Mouse (Mus musculus) cerebellum, adult 2 months (tissue): Measurements from ENCODE around the gene Gnb2. TPM values are rescaled to one million over a fixed set of nuclear protein-coding genes. Genes with fewer than 3 reads are reported as not detected.

Experiments
- DNase-seq, 2 experiments: peaks; one replicate each; pipeline ENCODE4 v3.0.0; 2021
- H3K27ac ChIP-seq: fragments of 200-500 bp; 2 replicates; pipeline ENCODE4 v1.5.1; 2012; ENCODE audit warnings: low read length, control low read depth, inconsistent platforms; ENCODE audit not compliant: insufficient read depth
- H3K27me3 ChIP-seq: fragments of 200-500 bp; 2 replicates; pipeline ENCODE4 v1.6.1; 2012; ENCODE audit warnings: inconsistent platforms, mild to moderate bottlenecking, low read length, moderate library complexity; ENCODE audit not compliant: control insufficient read depth, insufficient read depth
- H3K4me1 ChIP-seq: fragments of 200-500 bp; 2 replicates; pipeline ENCODE4 v1.6.1; 2011; ENCODE audit warnings: low read length; ENCODE audit not compliant: control insufficient read depth, insufficient read depth
- H3K4me3 ChIP-seq: fragments of 200-500 bp; replicated peaks from 2 replicates; pipeline ENCODE3; 2011; ENCODE audit warnings: mild to moderate bottlenecking, low read depth, low read length, control low read depth; ENCODE audit not compliant: insufficient read depth
- CTCF ChIP-seq: fragments of 200-500 bp; IDR thresholded peaks from 2 replicates; pipeline ENCODE4 v1.5.1; 2011; ENCODE audit warnings: low read depth, mild to moderate bottlenecking, control low read depth, low read length, moderate library complexity, borderline replicate concordance; ENCODE audit not compliant: insufficient read depth
- POLR2A ChIP-seq: fragments of 200-500 bp; IDR thresholded peaks from 2 replicates; pipeline ENCODE4 v1.6.1; 2011; ENCODE audit warnings: low read length, control low read depth, borderline replicate concordance; ENCODE audit not compliant: insufficient read depth
- WGBS: fragments of 180-500 bp; shearing (Covaris S2); methylation state at CpG from one replicate; pipeline ENCODE4 v1.1.7; 2018; 5-methylcytosine and 5-hydroxymethylcytosine counted together
- polyA plus RNA-seq: library from polyadenylated mRNA; depleted of rRNA; stranded (reverse); fragments of >200 nt; gene quantifications from 2 replicates; pipeline ENCODE4 v1.2.3, GENCODE M21; 2012; rRNA removed

The Gnb2 gene
- polyA plus RNA-seq, 1 experiment, result 410 TPM

GRCm38 (mm10) chr5:137500186-137500585, 33.1 kb downstream of the Gnb2 start:
- no peaks in the 10 kb centered on the region for H3K27me3 ChIP-seq
- H3K4me3 ChIP-seq, result no peak overlapping the region
- WGBS, result 83% methylated on average over 7 of the region's 7 CpGs
- no peaks in the 10 kb centered on the region; the same call in 1 of the 2 replicates for H3K4me1 ChIP-seq
- no peak for TF ChIP-seq POLR2A
- H3K27ac ChIP-seq, result no peak overlapping the region
- DNase-seq, result no peak

GRCm38 (mm10) chr5:137493831-137494230, 39.5 kb downstream of the Gnb2 start:
- WGBS, result 9% methylated on average over 13 of the region's 13 CpGs
- TF ChIP-seq CTCF (no peak), POLR2A (no peak)
- Histone ChIP-seq H3K27ac (no peak overlapping the region), H3K4me1 (no peaks in the 10 kb centered on the region), H3K27me3 (no peaks in the 10 kb centered on the region), H3K4me3 (no peak overlapping the region)
- no peak for DNase-seq

DNA sequence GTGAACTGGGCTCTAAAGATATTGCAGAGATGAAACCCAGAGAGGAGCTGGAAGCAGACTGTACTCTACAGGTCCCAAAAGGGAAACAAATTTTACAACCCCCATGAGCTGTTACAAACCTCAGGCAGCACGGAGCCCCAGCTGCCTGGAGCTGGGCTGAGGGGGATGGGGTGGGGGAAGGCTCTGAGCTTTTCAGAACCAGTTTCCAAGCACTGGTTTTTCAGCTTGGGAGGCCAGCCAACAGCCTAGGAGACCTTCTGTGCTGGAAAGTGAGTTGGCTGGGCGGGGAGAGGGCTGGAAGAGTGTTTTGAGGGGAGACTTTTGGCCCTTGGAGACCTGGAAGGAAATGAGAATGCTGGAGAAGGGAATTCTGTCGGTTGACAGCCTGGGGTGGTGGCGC, 41.8 kb downstream of the Gnb2 start:
- TF ChIP-seq CTCF, result no peak
- no peak for TF ChIP-seq POLR2A
- no peaks in the 10 kb centered on the region for H3K4me1 ChIP-seq
- H3K27ac ChIP-seq, result no peak overlapping the region
- no peaks in the 10 kb centered on the region; the same call in 1 of the 2 replicates for H3K27me3 ChIP-seq
- 25% methylated on average over 4 of the region's 4 CpGs for WGBS
- peak in 1 of 2 experiments; percentile 20 for DNase-seq
- no peak overlapping the region for H3K4me3 ChIP-seq

DNA sequence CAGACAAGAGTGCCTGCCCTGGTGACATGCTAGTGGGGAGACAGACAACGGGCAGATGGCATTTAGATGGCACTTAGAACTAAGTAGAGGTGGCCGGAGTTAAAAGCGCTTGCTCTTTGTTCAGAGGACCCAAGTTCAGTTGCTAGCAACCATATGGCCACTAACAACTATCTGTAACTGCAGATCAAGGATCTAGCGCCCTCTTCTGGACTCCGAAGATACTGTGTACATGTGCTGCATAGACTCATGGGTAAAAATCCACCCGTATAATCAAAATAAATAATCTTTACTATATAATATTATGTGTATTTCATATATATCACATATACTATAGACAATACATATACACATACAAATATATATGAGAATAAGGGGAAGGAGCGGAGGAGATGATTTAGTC, 45.7 kb downstream of the Gnb2 start:
- DNase-seq, result no peak
- H3K4me1 ChIP-seq, result no peaks in the 10 kb centered on the region
- no peak for TF ChIP-seq POLR2A
- TF ChIP-seq CTCF, result no peak
- no peak overlapping the region for H3K4me3 ChIP-seq
- 88% methylated on average over 7 of the region's 7 CpGs for WGBS
- no peaks in the 10 kb centered on the region; the same call in 1 of the 2 replicates for H3K27me3 ChIP-seq
- no peak overlapping the region for H3K27ac ChIP-seq

DNA sequence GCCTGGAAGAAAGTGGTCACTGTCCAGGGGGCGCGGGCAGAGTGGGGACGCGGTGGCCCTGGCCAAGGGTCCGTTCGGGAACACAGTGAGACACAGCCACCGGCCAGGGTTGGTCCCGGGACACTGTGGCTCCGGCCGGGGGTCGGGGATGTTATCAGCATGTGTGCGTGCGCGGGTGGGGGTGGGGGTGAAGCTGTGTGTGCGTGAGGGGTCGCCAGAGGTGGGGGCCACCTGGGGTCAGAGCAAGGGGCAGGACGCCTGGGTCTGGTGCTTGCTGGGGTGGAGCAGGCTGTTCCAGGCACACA, 47.5 kb downstream of the Gnb2 start:
- Histone ChIP-seq H3K27ac (no peak overlapping the region), H3K27me3 (no peaks in the 10 kb centered on the region; the same call in 1 of the 2 replicates), H3K4me1 (no peaks in the 10 kb centered on the region), H3K4me3 (no peak overlapping the region)
- no peak for DNase-seq
- TF ChIP-seq POLR2A (no peak), CTCF (no peak)
- 4% methylated on average over 17 of the region's 17 CpGs for WGBS

DNA sequence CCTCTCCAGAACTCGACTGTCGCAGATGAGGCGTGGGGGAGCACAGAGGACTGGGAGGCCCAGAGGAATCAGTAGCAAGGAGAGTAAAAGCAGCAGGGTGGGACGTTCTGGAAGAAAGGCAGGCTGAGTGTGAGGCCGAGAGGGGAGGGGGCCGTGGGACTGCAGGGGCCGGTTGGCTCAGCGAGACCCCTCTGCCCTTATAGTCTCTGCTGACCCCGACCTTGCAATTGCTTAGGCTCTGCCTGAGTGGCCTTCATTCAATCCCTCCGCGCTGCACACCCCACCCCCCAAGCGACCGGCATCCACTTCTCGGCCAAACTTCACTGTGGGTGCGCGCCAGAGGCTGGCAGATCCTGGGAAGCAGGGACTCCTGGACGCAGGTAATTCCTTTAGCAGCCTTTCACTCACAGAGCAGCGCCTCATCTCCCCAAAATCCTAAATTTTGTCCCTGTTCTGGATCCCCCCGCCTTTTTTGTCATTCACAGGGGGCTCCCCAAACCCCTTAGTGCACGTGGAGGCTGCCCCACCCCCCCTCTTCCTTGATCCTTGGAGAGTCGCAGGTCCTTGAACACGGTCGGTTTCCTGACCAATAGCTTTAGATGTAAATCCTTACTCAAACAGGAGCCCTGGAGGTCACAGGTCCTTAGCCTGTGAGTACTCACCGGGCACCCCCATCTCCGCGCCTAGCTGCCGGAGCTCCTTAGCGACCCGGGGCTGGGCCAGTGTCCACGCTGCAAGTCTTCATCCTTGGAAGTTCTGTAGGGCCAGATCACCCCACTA, 48.0 kb downstream of the Gnb2 start:
- no peak overlapping the region for H3K27ac ChIP-seq
- 12% methylated on average over 29 of the region's 30 CpGs for WGBS
- no peak for DNase-seq
- H3K27me3 ChIP-seq, result no peaks in the 10 kb centered on the region; the same call in 1 of the 2 replicates
- TF ChIP-seq POLR2A (no peak), CTCF (no peak)
- no peak overlapping the region for H3K4me3 ChIP-seq
- H3K4me1 ChIP-seq, result no peaks in the 10 kb centered on the region

DNA sequence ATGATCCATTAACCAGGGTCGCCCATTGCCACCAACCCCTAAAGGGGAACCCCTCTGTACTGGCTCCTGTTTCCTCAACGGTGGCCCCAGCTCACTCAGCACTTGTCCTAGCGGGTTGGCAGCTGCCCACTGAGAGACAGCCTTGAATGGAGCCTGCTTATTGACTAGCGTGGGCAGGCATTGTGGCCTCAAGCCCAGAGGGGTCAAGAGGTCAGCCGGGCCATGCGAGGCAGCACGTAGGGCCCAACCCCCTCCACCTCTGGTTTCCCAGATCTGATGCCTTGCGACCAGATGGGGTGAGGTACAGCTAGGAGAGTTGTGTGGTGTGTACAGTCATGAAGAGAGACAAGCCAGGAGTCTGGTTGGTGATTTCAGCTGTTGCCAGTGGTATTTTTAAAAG, 51.4 kb downstream of the Gnb2 start:
- Histone ChIP-seq H3K4me3 (no peak overlapping the region), H3K27ac (no peak overlapping the region), H3K27me3 (no peaks in the 10 kb centered on the region), H3K4me1 (no peaks in the 10 kb centered on the region)
- no peak for TF ChIP-seq CTCF
- TF ChIP-seq POLR2A, result no peak
- 22% methylated on average over 8 of the region's 8 CpGs for WGBS
- DNase-seq, result no peak

GRCm38 (mm10) chr5:137481138-137481537, 52.2 kb downstream of the Gnb2 start:
- Histone ChIP-seq H3K4me3 (no peak overlapping the region), H3K27me3 (no peaks in the 10 kb centered on the region), H3K27ac (no peak overlapping the region), H3K4me1 (no peaks in the 10 kb centered on the region)
- DNase-seq, result peak; percentile 75 to 85
- peak; percentile 76 for TF ChIP-seq CTCF
- TF ChIP-seq POLR2A, result no peak

Other genes with a start within 250 kb of the Gnb2 start
- 155 and 165 TPM in 2 replicates for gene Ache, start 246.0 kb downstream of the Gnb2 start, polyA plus RNA-seq
- 27.9 and 28.2 TPM in 2 replicates for gene Ufsp1, start 238.9 kb downstream of the Gnb2 start, polyA plus RNA-seq
- gene Srrt, start 225.8 kb downstream of the Gnb2 start, polyA plus RNA-seq, result 208 and 224 TPM in 2 replicates
- 10.3 and 11.0 TPM in 2 replicates for gene Trip6, start 219.1 kb downstream of the Gnb2 start, polyA plus RNA-seq
- 31.0 and 31.6 TPM in 2 replicates for gene Slc12a9, start 199.9 kb downstream of the Gnb2 start, polyA plus RNA-seq
- 4.9 and 5.0 TPM in 2 replicates for gene Ephb4, start 183.4 kb downstream of the Gnb2 start, polyA plus RNA-seq
- gene Zan, start 56.4 kb downstream of the Gnb2 start, polyA plus RNA-seq, result 0.21 and 0.31 TPM in 2 replicates
- 54.8 and 55.3 TPM in 2 replicates for gene Pop7, start 31.0 kb downstream of the Gnb2 start, polyA plus RNA-seq
- gene Gigyf1, start 15.0 kb downstream of the Gnb2 start, polyA plus RNA-seq, result 59.8 and 61.2 TPM in 2 replicates
- gene Epo, start 268 bp downstream of the Gnb2 start, polyA plus RNA-seq, result not detected in 2 replicates
- 125 and 135 TPM in 2 replicates for gene Actl6b, start 20.0 kb upstream of the Gnb2 start, polyA plus RNA-seq
- 6.7 and 6.8 TPM in 2 replicates for gene Tfr2, start 36.3 kb upstream of the Gnb2 start, polyA plus RNA-seq
- gene Mospd3, start 67.5 kb upstream of the Gnb2 start, polyA plus RNA-seq, result 56.0 and 61.7 TPM in 2 replicates
- 11.3 and 15.1 TPM in 2 replicates for gene Pcolce, start 80.3 kb upstream of the Gnb2 start, polyA plus RNA-seq
- 0.25 and 0.31 TPM in 2 replicates for gene Fbxo24, start 95.5 kb upstream of the Gnb2 start, polyA plus RNA-seq
- 14.4 and 14.8 TPM in 2 replicates for gene Lrch4, start 95.6 kb upstream of the Gnb2 start, polyA plus RNA-seq
- gene Gm20605, start 95.7 kb upstream of the Gnb2 start, polyA plus RNA-seq, result 8.1 and 9.9 TPM in 2 replicates
- gene Sap25, start 107.8 kb upstream of the Gnb2 start, polyA plus RNA-seq, result 17.1 and 19.7 TPM in 2 replicates
- gene Irs3, start 112.2 kb upstream of the Gnb2 start, polyA plus RNA-seq, result 0.17 and 0.18 TPM in 2 replicates
- gene Agfg2, start 151.2 kb upstream of the Gnb2 start, polyA plus RNA-seq, result 39.8 and 41.3 TPM in 2 replicates
- gene Nyap1, start 208.1 kb upstream of the Gnb2 start, polyA plus RNA-seq, result 59.1 and 60.7 TPM in 2 replicates
- gene Tsc22d4, start 212.2 kb upstream of the Gnb2 start, polyA plus RNA-seq, result 465 and 497 TPM in 2 replicates
- 47.0 and 48.2 TPM in 2 replicates for gene Ppp1r35, start 245.3 kb upstream of the Gnb2 start, polyA plus RNA-seq